Mouse (Mus musculus): ENCODE measurements around the gene Gbgt1.

DNA sequence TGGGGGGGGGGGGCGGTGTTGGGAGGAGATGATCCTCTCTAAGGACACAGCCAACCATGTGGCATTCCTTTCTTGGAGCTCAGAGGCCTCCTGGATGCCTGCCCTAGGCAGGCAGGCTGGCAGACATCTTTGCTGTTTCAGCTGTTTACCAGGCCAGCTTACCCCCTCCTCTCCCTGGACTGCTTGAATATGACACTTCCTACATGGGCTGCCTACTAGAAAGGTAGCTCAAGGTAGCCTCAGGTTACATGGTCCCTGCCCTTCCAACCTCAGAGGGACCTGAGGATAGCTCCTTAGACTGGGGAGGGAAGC lies 42.1 kb downstream of the Gbgt1 start:
- TF ChIP-seq USF2 (IDR thresholded peaks at IDR 0.05; ENCODE audit: borderline replicate concordance in 1 of 2, insufficient read depth in 1 of 2, low read depth in 1 of 2, low read length in 2 of 2) (no peak), ZNF384 (IDR thresholded peaks at IDR 0.05; ENCODE audit: low read depth, low read length) (no peak), UBTF (IDR thresholded peaks at IDR 0.05; ENCODE audit: borderline replicate concordance, insufficient read depth, low read depth, low read length) (no peak), EP300 (IDR thresholded peaks at IDR 0.05; ENCODE audit: low read depth in 1 of 2, low read length in 2 of 2) (no peak), MYC (IDR thresholded peaks at IDR 0.05; ENCODE audit: low read depth, low read length) (no peak), E2F4 (IDR thresholded peaks at IDR 0.05; ENCODE audit: borderline replicate concordance, low read depth, low read length) (no peak), POLR2A (IDR thresholded peaks at IDR 0.05; ENCODE audit: control insufficient read depth in 1 of 2, insufficient read depth in 1 of 2, low read depth in 1 of 2, low read length in 2 of 2, poor library complexity in 1 of 2) (no peak), CTCF (IDR thresholded peaks at IDR 0.05 in 2 of 3, conservative IDR thresholded peaks at IDR 0.05 in 1 of 3; ENCODE audit: control insufficient read depth in 1 of 3, insufficient read depth in 1 of 3, low read depth in 2 of 3, low read length in 3 of 3, poor library complexity in 1 of 3, severe bottlenecking in 1 of 3) (no peak), HCFC1 (IDR thresholded peaks at IDR 0.05; ENCODE audit: low read depth, low read length) (no peak)

Measured in MEL (cell line).